Mouse (Mus musculus) MEL (cell line): ENCODE measurements at regions not wholly inside any gene's neighbourhood (a gene's known extent, or its start where the extent isn't known, plus 50 kb on each side); places are given as distances from the start of the nearest gene placed in this dataset.

Experiments used
- DNase-seq: peaks from one replicate; pipeline ENCODE4 v3.0.0; 2011; ENCODE audit warnings: low read depth, low spot score
- H3K27ac ChIP-seq: 2 replicates; pipeline ENCODE4 v1.5.1; 2012; ENCODE audit warnings: low read depth, mild to moderate bottlenecking, control low read depth, low read length, moderate library complexity; ENCODE audit not compliant: control insufficient read depth
- H3K27me3 ChIP-seq, 2 experiments: fragments of 150-350 bp in 1 of 2; sonication (generic) in 1 of 2; 2 replicates each; pipeline ENCODE4 v1.6.1; 2012; ENCODE audit warnings: low read length in 2 of 2, mild to moderate bottlenecking in 2 of 2, improper control_type of control experiment in 1 of 2, moderate library complexity in 1 of 2; ENCODE audit not compliant: insufficient read depth in 2 of 2, control insufficient read depth in 1 of 2
- H3K36me3 ChIP-seq, 2 experiments: 2 replicates each; pipeline ENCODE4 v1.6.1; 2012 to 2014; ENCODE audit warnings: low read length in 2 of 2, improper control_type of control experiment in 1 of 2, inconsistent platforms in 1 of 2, mild to moderate bottlenecking in 1 of 2; ENCODE audit not compliant: insufficient read depth in 2 of 2, control insufficient read depth in 1 of 2
- H3K4me1 ChIP-seq, 2 experiments: fragments of 150-350 bp in 1 of 2; sonication (generic) in 1 of 2; 2 replicates each; pipeline ENCODE4 v1.6.1; 2012; ENCODE audit warnings: low read length in 2 of 2, improper control_type of control experiment in 1 of 2, mild to moderate bottlenecking in 1 of 2; ENCODE audit not compliant: insufficient read depth in 2 of 2, control insufficient read depth in 1 of 2
- H3K4me3 ChIP-seq, 2 experiments: fragments of 150-350 bp in 1 of 2; sonication (generic) in 1 of 2; 2 replicates each; pipeline ENCODE4 v1.5.1; 2012; ENCODE audit warnings: low read depth in 2 of 2, low read length in 2 of 2, mild to moderate bottlenecking in 2 of 2, moderate library complexity in 2 of 2, control low read depth in 1 of 2, improper control_type of control experiment in 1 of 2; ENCODE audit not compliant: control insufficient read depth in 1 of 2, insufficient read depth in 1 of 2
- H3K79me2 ChIP-seq: 2 replicates; pipeline ENCODE4 v1.6.1; 2012; ENCODE audit warnings: mild to moderate bottlenecking, low read length, moderate library complexity; ENCODE audit not compliant: control insufficient read depth, poor library complexity, insufficient read depth
- H3K9ac ChIP-seq: 2 replicates; pipeline ENCODE4 v1.6.1; 2012; ENCODE audit warnings: low read depth, mild to moderate bottlenecking, control low read depth, low read length, moderate library complexity; ENCODE audit not compliant: control insufficient read depth, poor library complexity, severe bottlenecking
- H3K9me3 ChIP-seq: fragments of 150-350 bp; sonication (generic); replicated peaks from 2 replicates; pipeline ENCODE4 v1.6.1; 2012; ENCODE audit warnings: mild to moderate bottlenecking, low read length, improper control_type of control experiment, moderate library complexity; ENCODE audit not compliant: insufficient read depth
- CHD2 ChIP-seq: IDR thresholded peaks from 2 replicates; pipeline ENCODE4 v1.6.1; 2011; ENCODE audit warnings: low read length, improper control_type of control experiment
- CTCF ChIP-seq, 3 experiments: IDR thresholded peaks in 2 of 3; conservative IDR thresholded peaks in 1 of 3; 2 replicates each; pipeline ENCODE4 v1.5.1; 2011 to 2012; ENCODE audit warnings: low read length in 3 of 3, low read depth in 2 of 3, mild to moderate bottlenecking in 2 of 3, improper control_type of control experiment in 1 of 3, inconsistent platforms in 1 of 3, mixed read lengths in 1 of 3, moderate library complexity in 1 of 3; ENCODE audit not compliant: control insufficient read depth in 1 of 3, insufficient read depth in 1 of 3, poor library complexity in 1 of 3, severe bottlenecking in 1 of 3
- GABPA ChIP-seq: IDR thresholded peaks from 2 replicates; pipeline ENCODE4 v1.6.1; 2012; ENCODE audit warnings: low read depth, mild to moderate bottlenecking, inconsistent platforms, low read length, improper control_type of control experiment, moderate library complexity
- GATA1 ChIP-seq: IDR thresholded peaks from 2 replicates; pipeline ENCODE4 v1.6.1; 2011; ENCODE audit warnings: low read depth, low read length, improper control_type of control experiment
- MAX ChIP-seq: IDR thresholded peaks from 2 replicates; pipeline ENCODE4 v1.6.1; 2011; ENCODE audit warnings: low read length, improper control_type of control experiment
- MAZ ChIP-seq: IDR thresholded peaks from 2 replicates; pipeline ENCODE4 v1.6.1; 2012; ENCODE audit warnings: low read depth, mild to moderate bottlenecking, inconsistent platforms, low read length, improper control_type of control experiment
- MEF2A ChIP-seq: IDR thresholded peaks from 2 replicates; pipeline ENCODE4 v1.6.1; 2014; ENCODE audit warnings: low read depth, mild to moderate bottlenecking, inconsistent platforms, low read length, improper control_type of control experiment; ENCODE audit not compliant: poor library complexity, insufficient replicate concordance, severe bottlenecking; ENCODE audit errors: extremely low read depth
- NELFE ChIP-seq: IDR thresholded peaks from 2 replicates; pipeline ENCODE4 v1.6.1; 2011; ENCODE audit warnings: low read depth, low read length, improper control_type of control experiment
- NRF1 ChIP-seq: IDR thresholded peaks from 2 replicates; pipeline ENCODE4 v1.6.1; 2014; ENCODE audit warnings: low read depth, mild to moderate bottlenecking, inconsistent platforms, low read length, improper control_type of control experiment, moderate library complexity; ENCODE audit not compliant: poor library complexity, insufficient read depth, severe bottlenecking
- POLR2AphosphoS5 ChIP-seq: IDR thresholded peaks from 2 replicates; pipeline ENCODE4 v1.6.1; 2012; ENCODE audit warnings: low read depth, borderline replicate concordance, mild to moderate bottlenecking, inconsistent platforms, low read length, moderate library complexity, mixed read lengths
- RAD21 ChIP-seq: IDR thresholded peaks from 2 replicates; pipeline ENCODE4 v1.6.1; 2011; ENCODE audit warnings: mild to moderate bottlenecking, low read depth, low read length, improper control_type of control experiment
- SIN3A ChIP-seq: IDR thresholded peaks from 2 replicates; pipeline ENCODE4 v1.6.1; 2012; ENCODE audit warnings: low read length, improper control_type of control experiment, inconsistent platforms
- TAL1 ChIP-seq: IDR thresholded peaks from 2 replicates; pipeline ENCODE4 v1.6.1; 2012; ENCODE audit warnings: mild to moderate bottlenecking, inconsistent platforms, low read length, moderate library complexity, mixed read lengths
- TCF12 ChIP-seq: IDR thresholded peaks from 2 replicates; pipeline ENCODE4 v1.6.1; 2014; ENCODE audit warnings: low read depth, mild to moderate bottlenecking, inconsistent platforms, low read length, improper control_type of control experiment, moderate library complexity
- UBTF ChIP-seq: IDR thresholded peaks from 2 replicates; pipeline ENCODE4 v1.6.1; 2012; ENCODE audit warnings: low read depth, mild to moderate bottlenecking, inconsistent platforms, low read length, improper control_type of control experiment, moderate library complexity, borderline replicate concordance; ENCODE audit not compliant: insufficient read depth

- Histone ChIP-seq H3K4me1 (no peaks in the 10 kb centered on the region), H3K27ac (no peak overlapping the region), H3K4me3 (no peak overlapping the region), H3K9me3 (no peaks in the 10 kb centered on the region), H3K36me3 (no peaks in the 10 kb centered on the region), H3K27me3 (no peaks in the 10 kb centered on the region), H3K79me2 (no peaks in the 10 kb centered on the region), H3K9ac (no peak overlapping the region)
- no peak for TF ChIP-seq SIN3A
- no peak for DNase-seq
These were observed 284.3 kb upstream of the Gm8871 start for GRCm38 (mm10) chr5:10663301-10663700.

DNA sequence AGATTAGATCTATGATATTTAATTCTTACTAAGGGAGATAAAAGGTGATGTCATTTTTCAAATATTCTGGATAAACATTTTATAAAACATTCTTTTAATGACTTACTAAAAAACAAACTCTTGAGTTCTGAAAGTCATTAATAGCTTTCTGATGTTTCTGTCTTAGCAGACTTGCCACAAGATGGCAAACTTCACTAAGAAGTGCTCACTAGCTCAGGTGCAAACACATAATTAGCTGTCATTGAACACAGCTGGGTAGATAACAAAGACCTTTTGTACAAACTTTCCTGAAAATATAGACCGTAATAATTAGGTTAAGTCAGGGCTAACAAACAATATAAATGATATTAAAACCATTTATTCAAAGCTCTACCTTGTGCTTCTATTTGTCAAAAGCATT lies 273.4 kb upstream of the Gm8871 start:
- H3K36me3 ChIP-seq: no peaks in the 10 kb centered on the region
- no peaks in the 10 kb centered on the region for H3K27me3 ChIP-seq
- peak; percentile 3; the same call in 1 of the 2 replicates for TF ChIP-seq RAD21
- TF ChIP-seq MAZ: no peak
- TF ChIP-seq, all 39 proteins: peak for 1
- no peak overlapping the region for H3K9ac ChIP-seq
- no peak overlapping the region for H3K27ac ChIP-seq
- peak; percentile 2 for DNase-seq
- H3K9me3 ChIP-seq: no peaks in the 10 kb centered on the region
- no peak overlapping the region for H3K4me3 ChIP-seq
- H3K4me1 ChIP-seq: no peaks in the 10 kb centered on the region
- no peaks in the 10 kb centered on the region for H3K79me2 ChIP-seq

DNA sequence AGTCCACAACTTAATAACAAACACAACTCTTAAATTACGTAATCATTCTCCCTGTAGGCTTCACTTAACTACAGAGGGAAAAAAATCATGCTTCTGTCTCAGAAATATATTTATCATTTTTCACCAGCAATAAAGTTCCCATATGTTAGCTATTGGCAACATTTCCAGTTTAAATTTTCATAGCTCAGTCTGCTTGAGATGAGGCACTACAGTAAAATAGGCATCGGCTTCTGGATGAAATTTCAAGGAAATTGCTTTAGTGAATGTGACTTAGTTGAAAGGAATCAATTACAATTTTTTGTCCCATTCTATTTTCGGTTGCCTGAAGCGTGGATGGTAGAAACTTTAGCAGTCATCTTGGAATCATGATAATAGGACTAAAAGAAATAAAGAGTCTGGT lies 262.1 kb upstream of the Gm8871 start:
- no peak for DNase-seq
- H3K4me3 ChIP-seq: no peak overlapping the region
- no peaks in the 10 kb centered on the region for H3K36me3 ChIP-seq
- H3K9me3 ChIP-seq: no peaks in the 10 kb centered on the region
- H3K27me3 ChIP-seq: no peaks in the 10 kb centered on the region
- no peak for TF ChIP-seq CTCF (IDR thresholded peaks at IDR 0.05 in 2 of 3, conservative IDR thresholded peaks at IDR 0.05 in 1 of 3; ENCODE audit: control insufficient read depth in 1 of 3, insufficient read depth in 1 of 3, low read depth in 2 of 3, low read length in 3 of 3, poor library complexity in 1 of 3, severe bottlenecking in 1 of 3)
- TF ChIP-seq NRF1: no peak
- TF ChIP-seq GATA1: no peak
- no peak for TF ChIP-seq NELFE
- no peak for TF ChIP-seq POLR2AphosphoS5
- TF ChIP-seq MAX: no peak
- TF ChIP-seq MEF2A: no peak
- no peak for TF ChIP-seq TCF12
- no peak for TF ChIP-seq GABPA
- TF ChIP-seq MAZ: no peak
- TF ChIP-seq SIN3A: no peak
- no peak for TF ChIP-seq UBTF
- no peak for TF ChIP-seq RAD21
- TF ChIP-seq TAL1: no peak
- no peak for TF ChIP-seq CHD2
- no peak overlapping the region for H3K27ac ChIP-seq
- no peak overlapping the region for H3K9ac ChIP-seq
- no peaks in the 10 kb centered on the region for H3K79me2 ChIP-seq
- H3K4me1 ChIP-seq: no peaks in the 10 kb centered on the region
